Mouse (Mus musculus) cerebellum, adult 11-12 months (tissue): ENCODE data around the gene Hist1h2af.

Source experiments
- DNase-seq: peaks from one replicate; pipeline ENCODE4 v3.0.0; 2022

Gene Hist1h2af

DNA sequence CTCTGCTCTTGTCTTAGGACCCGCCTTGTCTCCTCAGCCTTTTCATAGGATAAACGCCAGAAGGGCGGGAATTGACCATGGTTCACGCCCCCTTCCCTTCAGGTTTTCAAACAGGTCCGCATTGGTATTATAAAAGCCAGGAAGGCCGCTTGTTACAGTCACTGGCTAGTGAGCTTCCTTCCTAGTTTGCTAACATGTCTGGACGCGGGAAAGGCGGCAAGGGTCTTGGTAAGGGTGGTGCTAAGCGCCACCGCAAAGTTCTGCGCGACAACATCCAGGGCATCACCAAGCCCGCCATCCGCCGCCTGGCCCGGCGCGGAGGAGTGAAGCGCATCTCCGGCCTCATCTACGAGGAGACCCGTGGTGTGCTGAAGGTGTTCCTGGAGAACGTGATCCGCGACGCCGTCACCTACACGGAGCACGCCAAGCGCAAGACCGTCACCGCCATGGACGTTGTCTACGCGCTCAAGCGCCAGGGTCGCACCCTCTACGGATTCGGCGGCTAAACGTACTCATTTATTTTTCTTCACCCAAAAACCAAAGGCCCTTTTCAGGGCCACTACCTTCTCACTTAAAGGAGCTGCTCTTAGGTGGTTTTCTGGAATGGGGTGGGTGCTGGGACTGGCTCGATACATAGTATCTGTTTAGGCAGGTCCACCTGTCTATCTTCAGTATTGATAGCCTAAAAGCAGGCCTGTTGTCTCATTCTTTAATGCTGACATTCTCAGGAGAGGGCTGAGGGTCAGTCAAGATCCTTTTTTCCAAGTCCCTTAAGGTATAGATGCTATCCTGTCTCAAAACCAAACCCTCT lies 47.9 kb downstream of the Hist1h2af start, which contains the start of gene Hist1h4d:
Hist1h4d (plus strand) TSS at position 191 of the 811 bp plus-strand sequence.
- DNase-seq: peak; percentile 96

DNA sequence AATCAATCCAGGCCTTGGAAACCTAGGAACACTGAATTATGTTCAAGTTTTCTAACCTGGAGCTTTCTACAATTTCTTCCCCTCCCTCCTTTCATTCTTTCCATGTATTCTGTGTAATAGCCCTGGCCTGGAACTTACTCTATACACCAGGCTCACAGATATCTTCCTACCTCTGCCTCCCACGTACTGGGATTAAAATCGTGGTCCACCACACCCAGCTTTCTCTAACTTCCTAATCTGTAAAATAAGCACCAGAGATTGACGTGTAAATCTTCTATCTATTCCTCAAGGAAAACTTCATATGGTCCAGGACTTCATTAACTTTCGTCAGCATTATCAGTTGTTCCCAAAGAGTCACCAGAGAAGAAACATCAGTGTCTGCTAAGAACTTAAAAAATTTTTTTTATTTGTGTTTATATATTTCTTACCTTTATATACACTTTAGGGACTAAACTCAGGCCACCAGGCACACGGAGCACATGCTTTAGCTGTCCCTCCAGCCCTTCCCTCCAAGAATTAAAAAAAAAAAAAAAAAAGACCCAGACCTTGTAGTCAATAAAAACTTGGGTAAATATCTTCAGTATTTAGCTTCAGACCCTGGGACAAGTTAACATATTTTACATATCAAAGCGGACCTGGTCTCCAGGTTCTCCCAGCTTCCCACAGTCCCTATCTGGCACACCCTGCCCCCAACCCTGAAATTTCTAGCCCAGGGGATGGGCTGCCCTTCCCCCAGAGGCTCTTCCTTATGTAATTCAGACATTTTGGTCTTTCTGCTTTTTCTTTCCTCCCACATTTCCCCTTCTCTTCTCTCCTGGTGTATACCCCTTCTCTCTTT lies 48.7 kb downstream of the Hist1h2af start:
- no peak for DNase-seq

DNA sequence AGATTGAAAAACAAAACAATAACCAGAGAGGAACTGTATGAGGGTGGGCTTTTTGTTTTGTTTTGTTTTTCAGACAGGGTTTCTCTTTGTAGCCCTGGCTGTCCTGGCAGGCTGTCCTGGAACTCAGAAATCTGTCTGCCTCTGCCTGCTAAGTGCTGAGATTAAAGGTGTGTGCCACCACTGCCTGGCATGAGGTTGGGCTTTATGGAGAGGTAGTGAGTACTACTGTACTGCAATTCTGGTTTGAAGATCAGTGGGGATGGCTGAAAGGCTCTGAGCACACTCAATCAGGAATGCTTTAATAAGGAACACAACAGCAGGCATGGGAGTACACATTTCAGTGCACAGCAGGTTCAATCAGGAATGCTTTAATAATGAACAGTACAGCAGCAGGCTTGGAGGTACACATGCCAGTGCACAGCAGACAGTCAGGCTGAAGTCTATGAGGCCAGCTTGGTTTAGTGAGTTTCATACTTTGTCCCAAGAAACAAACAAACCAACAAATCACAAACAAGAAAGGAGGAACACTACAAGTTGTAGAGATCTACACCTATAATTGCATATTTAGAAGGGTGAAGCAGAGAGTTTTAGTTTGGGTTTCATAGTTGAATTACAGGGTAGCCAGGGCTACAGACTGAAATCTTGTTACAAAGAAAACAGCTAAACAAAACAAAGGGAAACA lies 49.8 kb downstream of the Hist1h2af start:
- no peak for DNase-seq
